Mouse (Mus musculus) embryonic facial prominence, embryonic 10.5 days (tissue): ENCODE data around the gene Chchd6. TPM values are rescaled to one million over a fixed set of nuclear protein-coding genes. Genes with fewer than 3 reads are reported as not detected.

Experiments used
- DNase-seq: peaks from one replicate; pipeline ENCODE4 v3.0.0-alpha.2; 2017; ENCODE audit warnings: low spot score
- H3K27ac ChIP-seq: fragments of 300-500 bp; sonication (generic); replicated peaks from 2 replicates; pipeline ENCODE4 v1.5.1; 2016; ENCODE audit warnings: mild to moderate bottlenecking
- H3K27me3 ChIP-seq: fragments of 300-500 bp; sonication (generic); replicated peaks from 2 replicates; pipeline ENCODE4 v1.6.1; 2016; ENCODE audit warnings: low read depth, mild to moderate bottlenecking; ENCODE audit not compliant: poor library complexity, severe bottlenecking
- H3K36me3 ChIP-seq: fragments of 300-500 bp; sonication (generic); replicated peaks from 2 replicates; pipeline ENCODE4 v1.6.1; 2016; ENCODE audit warnings: mild to moderate bottlenecking, moderate library complexity
- H3K4me1 ChIP-seq: fragments of 300-500 bp; sonication (generic); 2 replicates; pipeline ENCODE4 v1.6.1; 2016
- H3K4me3 ChIP-seq: fragments of 300-500 bp; sonication (generic); 2 replicates; pipeline ENCODE4 v1.5.1; 2016; ENCODE audit warnings: mild to moderate bottlenecking, moderate library complexity
- H3K9me3 ChIP-seq: fragments of 300-500 bp; sonication (generic); 2 replicates; pipeline ENCODE4 v1.6.1; 2016; ENCODE audit warnings: mild to moderate bottlenecking
- WGBS: fragments of 180-500 bp; shearing (Covaris S2); methylation state at CpG from one replicate; pipeline ENCODE4 v1.1.7; 2016; 5-methylcytosine and 5-hydroxymethylcytosine counted together
- polyA plus RNA-seq: library from polyadenylated mRNA; unstranded; fragments of >200 nt; fragmentation: Nextera tagmentation; extraction: Ambion mirVana; gene quantifications from 2 replicates; pipeline ENCODE4 v1.2.1, GENCODE M21; 2016

Chchd6 gene
- polyA plus RNA-seq, 1 experiment from 2014 or later = 66.8 TPM

GRCm38 (mm10) chr6:89378264-89378663 is 217.2 kb downstream of the Chchd6 start:
- H3K36me3 ChIP-seq = no peaks in the 10 kb centered on the region
- DNase-seq = no peak
- no peak overlapping the region for H3K27ac ChIP-seq
- no peak overlapping the region for H3K4me3 ChIP-seq
- no peaks in the 10 kb centered on the region for H3K9me3 ChIP-seq
- H3K27me3 ChIP-seq = 0 out of 2 replicates have a peak, but pooled peaks cover 5% of the 10 kb centered on the region
- 79% methylated on average over 2 of the region's 2 CpGs for WGBS
- peaks cover 27% of the 10 kb centered on the region for H3K4me1 ChIP-seq

GRCm38 (mm10) chr6:89368812-89369211 is 226.6 kb downstream of the Chchd6 start:
- Histone ChIP-seq H3K27me3 (peaks cover 14% of the 10 kb centered on the region), H3K4me3 (no peak overlapping the region), H3K4me1 (no peaks in the 10 kb centered on the region), H3K9me3 (no peaks in the 10 kb centered on the region), H3K36me3 (no peaks in the 10 kb centered on the region), H3K27ac (no peak overlapping the region)
- no peak for DNase-seq

- 65% methylated on average over 3 of the region's 3 CpGs for WGBS
- peaks cover 32% of the 10 kb centered on the region for H3K4me1 ChIP-seq
- peaks cover 23% of the 10 kb centered on the region for H3K27me3 ChIP-seq
- DNase-seq = no peak
- H3K9me3 ChIP-seq = no peaks in the 10 kb centered on the region
- no peak overlapping the region for H3K4me3 ChIP-seq
- H3K27ac ChIP-seq = no peak overlapping the region
- H3K36me3 ChIP-seq = no peaks in the 10 kb centered on the region
These were observed 231.1 kb downstream of the Chchd6 start for GRCm38 (mm10) chr6:89364342-89364741.

- Histone ChIP-seq H3K27ac (peak overlapping the region; percentile 81), H3K9me3 (no peaks in the 10 kb centered on the region), H3K4me1 (peaks cover 43% of the 10 kb centered on the region), H3K36me3 (no peaks in the 10 kb centered on the region), H3K27me3 (peaks cover 23% of the 10 kb centered on the region), H3K4me3 (peak overlapping the region; percentile 83)
- WGBS = 3% methylated on average over 16 of the region's 16 CpGs
- no peak for DNase-seq
These were observed 232.4 kb downstream of the Chchd6 start for GRCm38 (mm10) chr6:89363107-89363451.

GRCm38 (mm10) chr6:89362281-89363106 is 233.0 kb downstream of the Chchd6 start, which contains the start of gene Plxna1:
TSS of gene Plxna1 (minus strand) at chr6:89362620.
- Histone ChIP-seq H3K4me3 (peak within 1 kb of the TSS; percentile 83), H3K27ac (peak within 1 kb of the TSS; percentile 96), H3K36me3 (peaks cover 2% of the 10 kb centered on the region), H3K4me1 (peaks cover 44% of the 10 kb centered on the region), H3K9me3 (no peaks in the 10 kb centered on the region), H3K27me3 (peaks cover 23% of the 10 kb centered on the region)
- DNase-seq = peak; percentile 86
- under 1% methylated on average over 110 of the region's 110 CpGs for WGBS

- Histone ChIP-seq H3K36me3 (peaks cover 10% of the 10 kb centered on the region), H3K9me3 (no peaks in the 10 kb centered on the region), H3K27ac (peak overlapping the region; percentile 96), H3K27me3 (peaks cover 23% of the 10 kb centered on the region), H3K4me3 (peak overlapping the region; percentile 83), H3K4me1 (peaks cover 47% of the 10 kb centered on the region)
- under 1% methylated on average over 80 of the region's 80 CpGs for WGBS
- peak; percentile 69 for DNase-seq
These were observed 233.8 kb downstream of the Chchd6 start for GRCm38 (mm10) chr6:89361418-89362280.

GRCm38 (mm10) chr6:89360709-89361417 is 234.6 kb downstream of the Chchd6 start:
- DNase-seq = no peak
- H3K9me3 ChIP-seq = no peaks in the 10 kb centered on the region
- 44% methylated on average over 8 of the region's 8 CpGs for WGBS
- peaks cover 18% of the 10 kb centered on the region for H3K36me3 ChIP-seq
- peak overlapping the region; percentile 83 for H3K4me3 ChIP-seq
- H3K4me1 ChIP-seq = peaks cover 55% of the 10 kb centered on the region
- peak overlapping the region; percentile 96 for H3K27ac ChIP-seq
- H3K27me3 ChIP-seq = peaks cover 23% of the 10 kb centered on the region

GRCm38 (mm10) chr6:89359771-89360708 is 235.4 kb downstream of the Chchd6 start:
- no peak for DNase-seq
- Histone ChIP-seq H3K9me3 (no peaks in the 10 kb centered on the region), H3K4me1 (peaks cover 63% of the 10 kb centered on the region), H3K27ac (peak overlapping the region; percentile 96), H3K27me3 (peaks cover 20% of the 10 kb centered on the region), H3K36me3 (peaks cover 27% of the 10 kb centered on the region), H3K4me3 (peak overlapping the region; percentile 83)
- WGBS = 59% methylated on average over 20 of the region's 20 CpGs

GRCm38 (mm10) chr6:89359192-89359591 is 236.3 kb downstream of the Chchd6 start:
- H3K4me1 ChIP-seq = peaks cover 70% of the 10 kb centered on the region
- H3K4me3 ChIP-seq = peak overlapping the region; percentile 83; the same call in 1 of the 2 replicates
- no peak for DNase-seq
- peak overlapping the region; percentile 96; the same call in 1 of the 2 replicates for H3K27ac ChIP-seq
- peaks cover 35% of the 10 kb centered on the region for H3K36me3 ChIP-seq
- peaks cover 13% of the 10 kb centered on the region for H3K27me3 ChIP-seq
- WGBS = 90% methylated on average over 3 of the region's 3 CpGs
- no peaks in the 10 kb centered on the region for H3K9me3 ChIP-seq

- peaks cover 69% of the 10 kb centered on the region for H3K36me3 ChIP-seq
- peaks cover 87% of the 10 kb centered on the region for H3K4me1 ChIP-seq
- 38% methylated on average over 7 of the region's 7 CpGs for WGBS
- H3K4me3 ChIP-seq = no peak overlapping the region
- H3K27me3 ChIP-seq = no peaks in the 10 kb centered on the region; the same call in 1 of the 2 replicates
- H3K27ac ChIP-seq = no peak overlapping the region
- DNase-seq = no peak
- H3K9me3 ChIP-seq = no peaks in the 10 kb centered on the region
These were observed 239.8 kb downstream of the Chchd6 start for GRCm38 (mm10) chr6:89355661-89356060.

GRCm38 (mm10) chr6:89354726-89355125 is 240.7 kb downstream of the Chchd6 start:
- Histone ChIP-seq H3K9me3 (no peaks in the 10 kb centered on the region), H3K27me3 (no peaks in the 10 kb centered on the region), H3K27ac (peak overlapping the region; percentile 16; the same call in 1 of the 2 replicates), H3K4me1 (peaks cover 87% of the 10 kb centered on the region), H3K4me3 (no peak overlapping the region), H3K36me3 (peaks cover 79% of the 10 kb centered on the region)
- WGBS = 89% methylated on average over 12 of the region's 12 CpGs
- no peak for DNase-seq
